Mouse (Mus musculus) brain, embryonic 14.5 days (tissue): ENCODE results near the gene Edn2.

ENCODE experiments used
- CTCF ChIP-seq: fragments of 200-500 bp; IDR thresholded peaks from 2 replicates; pipeline ENCODE4 v1.5.1; 2012; ENCODE audit warnings: inconsistent platforms, mild to moderate bottlenecking, moderate library complexity, borderline replicate concordance; ENCODE audit not compliant: insufficient read depth, insufficient read length; ENCODE audit errors: extremely low read depth
- POLR2A ChIP-seq: fragments of 200-500 bp; IDR thresholded peaks from 2 replicates; pipeline ENCODE4 v1.6.1; 2012; ENCODE audit warnings: mild to moderate bottlenecking, inconsistent platforms, borderline replicate concordance; ENCODE audit not compliant: poor library complexity, insufficient read depth, insufficient read length, severe bottlenecking; ENCODE audit errors: extremely low read depth

GRCm38 (mm10) chr4:120199184-120199885 lies 38.3 kb downstream of the Edn2 start:
- no peak for TF ChIP-seq CTCF
- TF ChIP-seq POLR2A: no peak
